Mouse (Mus musculus) cerebellum, postnatal 10 days (tissue): Measurements from ENCODE around the gene Prkcq.

Experiments used
- DNase-seq, 2 experiments: peaks; one replicate each; pipeline ENCODE4 v3.0.0; 2021; ENCODE audit warnings: mixed read lengths in 2 of 2

Gene Prkcq

GRCm38 (mm10) chr2:11188279-11188678, 16.4 kb downstream of the Prkcq start:
- no peak for DNase-seq

- no peak for DNase-seq
Measured at GRCm38 (mm10) chr2:11189150-11189767, 17.4 kb downstream of the Prkcq start.

- no peak for DNase-seq
Measured at GRCm38 (mm10) chr2:11192281-11193098, 20.6 kb downstream of the Prkcq start.

- no peak for DNase-seq
Measured at GRCm38 (mm10) chr2:11193099-11193618, 21.3 kb downstream of the Prkcq start.

- no peak for DNase-seq
Measured at GRCm38 (mm10) chr2:11194732-11195340, 22.9 kb downstream of the Prkcq start.

GRCm38 (mm10) chr2:11196071-11196470, 24.2 kb downstream of the Prkcq start:
- no peak for DNase-seq

- DNase-seq, result no peak
Measured at GRCm38 (mm10) chr2:11196952-11197559, 25.1 kb downstream of the Prkcq start.

- DNase-seq, result no peak
Measured at GRCm38 (mm10) chr2:11199624-11200023, 27.7 kb downstream of the Prkcq start.

- no peak for DNase-seq
Measured at GRCm38 (mm10) chr2:11202841-11203240, 30.9 kb downstream of the Prkcq start.

GRCm38 (mm10) chr2:11203261-11203660, 31.4 kb downstream of the Prkcq start:
- no peak for DNase-seq

- no peak for DNase-seq
Measured at GRCm38 (mm10) chr2:11204232-11204631, 32.3 kb downstream of the Prkcq start.

- DNase-seq, result no peak
Measured at GRCm38 (mm10) chr2:11204961-11205360, 33.1 kb downstream of the Prkcq start.

GRCm38 (mm10) chr2:11205720-11206119, 33.8 kb downstream of the Prkcq start:
- no peak for DNase-seq

- DNase-seq, result no peak
Measured at GRCm38 (mm10) chr2:11208263-11208662, 36.4 kb downstream of the Prkcq start.

GRCm38 (mm10) chr2:11209335-11209734, 37.4 kb downstream of the Prkcq start:
- DNase-seq, result no peak

GRCm38 (mm10) chr2:11210241-11210916, 38.5 kb downstream of the Prkcq start:
- peak in 1 of 2 experiments; percentile 7 for DNase-seq

GRCm38 (mm10) chr2:11211961-11212562, 40.2 kb downstream of the Prkcq start:
- no peak for DNase-seq

- DNase-seq, result no peak
Measured at GRCm38 (mm10) chr2:11216421-11216820, 44.5 kb downstream of the Prkcq start.

GRCm38 (mm10) chr2:11216847-11217246, 44.9 kb downstream of the Prkcq start:
- DNase-seq, result no peak

GRCm38 (mm10) chr2:11218122-11218521, 46.2 kb downstream of the Prkcq start:
- DNase-seq, result no peak

- DNase-seq, result no peak
Measured at GRCm38 (mm10) chr2:11219262-11219661, 47.4 kb downstream of the Prkcq start.

- no peak for DNase-seq
Measured at GRCm38 (mm10) chr2:11224808-11225484, 53.0 kb downstream of the Prkcq start.
